Mouse (Mus musculus): Measurements from ENCODE around the gene Ubqln5. TPM values are rescaled to one million over a fixed set of nuclear protein-coding genes. Genes with fewer than 3 reads are reported as not detected.

Gene Ubqln5
- total RNA-seq (2021), result not detected
- long read RNA-seq, experiment 1, result 0 reads
- long read RNA-seq, experiment 2, result 0 reads

GRCm38 (mm10) chr7:104129726-104130125 lies at the start of gene Ubqln5:
Gene Ubqln5, minus strand, starts transcription at chr7:104129826.
- intact Hi-C loops (cut with DNase I), result no loop called here
- no peak for DNase-seq

- DNase-seq, result no peak
- intact Hi-C loops (cut with DNase I), result no loop called here
These were observed 49.4 kb upstream of the Ubqln5 start for GRCm38 (mm10) chr7:104179074-104179473.

- no peak for DNase-seq
- intact Hi-C loops (cut with DNase I), result no loop called here
These were observed 48.9 kb upstream of the Ubqln5 start for GRCm38 (mm10) chr7:104178422-104179054.

GRCm38 (mm10) chr7:104175085-104175484 lies 45.5 kb upstream of the Ubqln5 start:
- intact Hi-C loops (cut with DNase I), result no loop called here
- DNase-seq, result no peak

GRCm38 (mm10) chr7:104169634-104170204 lies 40.1 kb upstream of the Ubqln5 start:
- intact Hi-C loops (cut with DNase I), result no loop called here
- DNase-seq, result no peak

- no peak for DNase-seq
- intact Hi-C loops (cut with DNase I), result no loop called here
These were observed 37.5 kb upstream of the Ubqln5 start for GRCm38 (mm10) chr7:104167105-104167504.

GRCm38 (mm10) chr7:104150456-104150855 lies 20.8 kb upstream of the Ubqln5 start, which contains the start of gene Ubqlnl:
Gene Ubqlnl, minus strand, starts transcription at chr7:104150556.
- DNase-seq, result no peak
- intact Hi-C loops (cut with DNase I), result no loop called here

GRCm38 (mm10) chr7:104143179-104143578 lies 13.6 kb upstream of the Ubqln5 start, which contains the start of gene Ubqln3:
Gene Ubqln3, minus strand, starts transcription at chr7:104143279.
- DNase-seq, result no peak

GRCm38 (mm10) chr7:104137305-104137704 lies 7.7 kb upstream of the Ubqln5 start, which contains the start of gene Olfr643:
Gene Olfr643, minus strand, starts transcription at chr7:104137405.
- intact Hi-C loops (cut with DNase I), result no loop called here
- no peak for DNase-seq

More at GRCm38 (mm10) chr7:104143179-104143578, 13.6 kb upstream of the Ubqln5 start, which contains the start of gene Ubqln3:
- intact Hi-C loops (cut with DNase I), result no loop called here

GRCm38 (mm10) chr7:104104757-104104972 lies 25.0 kb downstream of the Ubqln5 start, which contains the start of gene Olfr646:
Gene Olfr646, plus strand, starts transcription at chr7:104104873.
- intact Hi-C loops (cut with DNase I), result no loop called here
- DNase-seq, result no peak

GRCm38 (mm10) chr7:104103913-104104756 lies 25.5 kb downstream of the Ubqln5 start:
- DNase-seq, result no peak
- intact Hi-C loops (cut with DNase I), result no loop called here

- intact Hi-C loops (cut with DNase I), result no loop called here
- no peak for DNase-seq
These were observed 44.3 kb downstream of the Ubqln5 start, which contains the start of gene Olfr645 for GRCm38 (mm10) chr7:104085365-104085764. Gene Olfr645, minus strand, starts transcription at chr7:104085465.

Other genes with a start within 250 kb of the Ubqln5 start
- not detected for gene Olfr66, start 243.6 kb downstream of the Ubqln5 start, total RNA-seq (2021)
- not detected for gene Olfr64, start 235.3 kb downstream of the Ubqln5 start, total RNA-seq (2021)
- not detected for gene Olfr65, start 226.3 kb downstream of the Ubqln5 start, total RNA-seq (2021)
- gene Olfr631, start 201.0 kb downstream of the Ubqln5 start, total RNA-seq (2021), result not detected
- not detected for gene Olfr632, start 195.5 kb downstream of the Ubqln5 start, total RNA-seq (2021)
- gene Olfr633, start 185.4 kb downstream of the Ubqln5 start, total RNA-seq (2021), result not detected
- not detected for gene Olfr635, start 158.7 kb downstream of the Ubqln5 start, total RNA-seq (2021)
- gene Olfr638, start 131.1 kb downstream of the Ubqln5 start, total RNA-seq (2021), result not detected
- gene Olfr639, start 112.5 kb downstream of the Ubqln5 start, total RNA-seq (2021), result not detected
- not detected for gene Olfr640, start 104.3 kb downstream of the Ubqln5 start, total RNA-seq (2021)
- gene Olfr641, start 94.4 kb downstream of the Ubqln5 start, total RNA-seq (2021), result not detected
- gene Olfr642, start 77.2 kb downstream of the Ubqln5 start, total RNA-seq (2021), result not detected
- not detected for gene 4930516K23Rik, start 68.4 kb downstream of the Ubqln5 start, total RNA-seq (2021)
- not detected for gene Olfr644, start 58.0 kb downstream of the Ubqln5 start, total RNA-seq (2021)
- not detected for gene Olfr645, start 44.4 kb downstream of the Ubqln5 start, total RNA-seq (2021)
- gene Olfr646, start 25.0 kb downstream of the Ubqln5 start, total RNA-seq (2021), result not detected
- not detected for gene Olfr643, start 7.6 kb upstream of the Ubqln5 start, total RNA-seq (2021)
- gene Ubqln3, start 13.5 kb upstream of the Ubqln5 start, total RNA-seq (2021), result not detected
- not detected for gene Ubqlnl, start 20.7 kb upstream of the Ubqln5 start, total RNA-seq (2021)
- not detected for gene Olfm5, start 35.0 kb upstream of the Ubqln5 start, total RNA-seq (2021)
- gene Olfr648, start 53.6 kb upstream of the Ubqln5 start, total RNA-seq (2021), result not detected
- not detected for gene Olfr649, start 66.2 kb upstream of the Ubqln5 start, total RNA-seq (2021)
- under 1 TPM in 1 of 2 experiments, not detected in 1; 0.20 TPM for gene Trim6, start 89.0 kb upstream of the Ubqln5 start, total RNA-seq (2021)
- gene Trim34a, start 114.6 kb upstream of the Ubqln5 start, total RNA-seq (2021), result 1 to 10 TPM in 1 of 2 experiments, under 1 TPM in 1; 0.67 to 1.4 TPM
- gene Trim5, start 158.3 kb upstream of the Ubqln5 start, total RNA-seq (2021), result under 1 TPM; 0.62 to 0.66 TPM
- gene Trim12a, start 185.6 kb upstream of the Ubqln5 start, total RNA-seq (2021), result 1 to 10 TPM; 2.3 to 2.4 TPM
- gene Trim34b, start 199.6 kb upstream of the Ubqln5 start, total RNA-seq (2021), result under 1 TPM in 1 of 2 experiments, not detected in 1; 0.39 TPM
- gene Trim12c, start 223.5 kb upstream of the Ubqln5 start, total RNA-seq (2021), result 1 to 10 TPM; 1.8 to 2.0 TPM
- gene Trim30b, start 240.1 kb upstream of the Ubqln5 start, total RNA-seq (2021), result not detected

All from gastrocnemius, postnatal 36 days (tissue).